Mouse (Mus musculus) spleen, adult 18-20 months (tissue): Measurements from ENCODE around the gene Rprd1b.

Source experiments
- DNase-seq, 2 experiments: peaks; one replicate each; pipeline ENCODE4 v3.0.0; 2022; ENCODE audit warnings: mixed read lengths in 2 of 2

Gene Rprd1b

GRCm38 (mm10) chr2:158128461-158129130 is 100.3 kb downstream of the Rprd1b start:
- no peak for DNase-seq

- no peak for DNase-seq
Measured at GRCm38 (mm10) chr2:158129291-158130002, 101.2 kb downstream of the Rprd1b start.

- DNase-seq: no peak
Measured at GRCm38 (mm10) chr2:158130391-158130986, 102.2 kb downstream of the Rprd1b start.

- DNase-seq: no peak
Measured at GRCm38 (mm10) chr2:158131197-158131835, 103.0 kb downstream of the Rprd1b start.

GRCm38 (mm10) chr2:158132320-158132719 is 104.0 kb downstream of the Rprd1b start:
- no peak for DNase-seq

GRCm38 (mm10) chr2:158133050-158133449 is 104.8 kb downstream of the Rprd1b start:
- peak; percentile 34 to 49 for DNase-seq

GRCm38 (mm10) chr2:158136205-158136604 is 107.9 kb downstream of the Rprd1b start:
- DNase-seq: no peak

- no peak for DNase-seq
Measured at GRCm38 (mm10) chr2:158137771-158138170, 109.5 kb downstream of the Rprd1b start.

GRCm38 (mm10) chr2:158138778-158139177 is 110.5 kb downstream of the Rprd1b start:
- no peak for DNase-seq

GRCm38 (mm10) chr2:158139628-158140027 is 111.3 kb downstream of the Rprd1b start:
- DNase-seq: no peak

GRCm38 (mm10) chr2:158140664-158141063 is 112.4 kb downstream of the Rprd1b start:
- no peak for DNase-seq

GRCm38 (mm10) chr2:158141271-158141670 is 113.0 kb downstream of the Rprd1b start:
- no peak for DNase-seq

- no peak for DNase-seq
Measured at GRCm38 (mm10) chr2:158141690-158142440, 113.6 kb downstream of the Rprd1b start.

- no peak for DNase-seq
Measured at GRCm38 (mm10) chr2:158142981-158143380, 114.7 kb downstream of the Rprd1b start.

GRCm38 (mm10) chr2:158143816-158144215 is 115.5 kb downstream of the Rprd1b start:
- no peak for DNase-seq

GRCm38 (mm10) chr2:158144263-158144662 is 116.0 kb downstream of the Rprd1b start:
- DNase-seq: no peak

- DNase-seq: no peak
Measured at GRCm38 (mm10) chr2:158144750-158145527, 116.6 kb downstream of the Rprd1b start.

- DNase-seq: no peak
Measured at GRCm38 (mm10) chr2:158145528-158146065, 117.3 kb downstream of the Rprd1b start.

- peak; percentile 79 to 93 for DNase-seq
Measured at GRCm38 (mm10) chr2:158146223-158146622, 117.9 kb downstream of the Rprd1b start, which contains the start of gene Tgm2. Tgm2 (minus strand) TSS chr2:158146436.

GRCm38 (mm10) chr2:158146971-158147370 is 118.7 kb downstream of the Rprd1b start:
- DNase-seq: no peak

GRCm38 (mm10) chr2:158151077-158151476 is 122.8 kb downstream of the Rprd1b start:
- DNase-seq: no peak
